13 mouse cellular contexts compared by ENCODE assay signal in genomic region chr10:117043497-117044166, GRCm38 (mm10). TPM values are rescaled to one million over a fixed set of nuclear protein-coding genes. Genes with fewer than 3 reads are reported as not detected.
DNase-seq lines count a peak whose midpoint lies in the region; ATAC-seq and TF ChIP-seq lines count a peak whose summit lies in the region.
"Not testable (repeated sequence)": the region's sequence is repeated elsewhere in the genome, so short reads cannot be mapped to it uniquely, and the experiment has no call there.
"Had no signal": no experiment of that assay in that cellular context is flagged by ENCODE, and none has a peak within 500 bp of the region (broad histone marks: within the 10 kb centered on the region; RNA-seq: fewer than 3 reads in every experiment).

No protein-coding gene starts in this region.

- H3K9me3 ChIP-seq in heart, embryonic 15.5 days (replicated peaks); intestine, embryonic 16.5 days (ENCODE audit: control insufficient read depth, low read length); limb, embryonic 15.5 days; lung, embryonic 14.5 days (ENCODE audit: low read depth, low read length); neural tube, embryonic 15.5 days (replicated peaks): not testable (repeated sequence)

- peaks cover 34% of the 10 kb centered on the region for H3K4me1 ChIP-seq in heart, embryonic 15.5 days (replicated peaks)
- not testable (repeated sequence) for H3K4me1 ChIP-seq in intestine, embryonic 16.5 days (ENCODE audit: control insufficient read depth, insufficient read depth, low read length); lung, embryonic 14.5 days (ENCODE audit: insufficient read depth); neural tube, embryonic 15.5 days
- peaks cover 20% of the 10 kb centered on the region for H3K4me1 ChIP-seq in limb, embryonic 15.5 days

- H3K4me2 ChIP-seq in heart, embryonic 15.5 days: peak overlapping the region; percentile 67
- peak overlapping the region; percentile 28; the same call in 1 of the 2 replicates for H3K4me2 ChIP-seq in intestine, embryonic 16.5 days (ENCODE audit: low read depth, low read length)
- peak overlapping the region; percentile 26; the same call in 1 of the 2 replicates for H3K4me2 ChIP-seq in limb, embryonic 15.5 days
- peak overlapping the region; percentile 52 for H3K4me2 ChIP-seq in lung, embryonic 14.5 days
- 0 out of 2 replicates have a peak overlapping the region, but pooled peaks have one; percentile 5 for H3K4me2 ChIP-seq in neural tube, embryonic 15.5 days

- peak overlapping the region; percentile 45 for H3K27ac ChIP-seq in heart, embryonic 15.5 days
- not testable (repeated sequence) for H3K27ac ChIP-seq in intestine, embryonic 16.5 days (ENCODE audit: low read length); limb, embryonic 15.5 days; lung, embryonic 14.5 days (ENCODE audit: low read depth); neural tube, embryonic 15.5 days (replicated peaks)

- H3K4me3 ChIP-seq in heart, embryonic 15.5 days; intestine, embryonic 16.5 days (ENCODE audit: low read length); limb, embryonic 15.5 days; neural tube, embryonic 15.5 days (replicated peaks): not testable (repeated sequence)
- 0 out of 2 replicates have a peak overlapping the region, but pooled peaks have one; percentile 6 for H3K4me3 ChIP-seq in lung, embryonic 14.5 days (ENCODE audit: low read depth, low read length)

- H3K27me3 ChIP-seq in heart, embryonic 15.5 days; intestine, embryonic 16.5 days (replicated peaks; ENCODE audit: control insufficient read depth, insufficient read depth, low read length); limb, embryonic 15.5 days; lung, embryonic 14.5 days (ENCODE audit: insufficient read depth, low read length); neural tube, embryonic 15.5 days (replicated peaks): not testable (repeated sequence)

- TF ChIP-seq CTCF in lung, embryonic 14.5 days (IDR thresholded peaks at IDR 0.05; ENCODE audit: low read depth): not testable (repeated sequence)

- WGBS in heart, embryonic 15.5 days: 22% methylated on average over 16 of the region's 16 CpGs
- 45% methylated on average over 15 of the region's 16 CpGs for WGBS in intestine, embryonic 16.5 days
- 30% methylated on average over 16 of the region's 16 CpGs for WGBS in limb, embryonic 15.5 days
- WGBS in lung, embryonic 14.5 days: 18% methylated on average over 14 of the region's 16 CpGs
- WGBS in neural tube, embryonic 15.5 days: 55% methylated on average over 15 of the region's 16 CpGs

- not testable (repeated sequence) for ATAC-seq in heart, embryonic 15.5 days (replicated peaks; ENCODE audit: insufficient number of reproducible peaks, insufficient read depth, low FRiP score, low read depth); limb, embryonic 15.5 days (ENCODE audit: insufficient number of reproducible peaks, low FRiP score, low TSS enrichment, low read depth); neural tube, embryonic 15.5 days (ENCODE audit: low FRiP score)
- peak; percentile 26; the same call in 1 of the 2 replicates for ATAC-seq in intestine, embryonic 16.5 days
- ATAC-seq in lung, embryonic 14.5 days (ENCODE audit: insufficient read depth): peak; percentile 54

- H3K9ac ChIP-seq in heart, embryonic 15.5 days; intestine, embryonic 16.5 days (ENCODE audit: low read depth, low read length); limb, embryonic 15.5 days; lung, embryonic 14.5 days; neural tube, embryonic 15.5 days (replicated peaks): not testable (repeated sequence)

- H3K36me3 ChIP-seq in heart, embryonic 15.5 days; intestine, embryonic 16.5 days (ENCODE audit: control insufficient read depth, insufficient read depth, low read length); limb, embryonic 15.5 days; lung, embryonic 14.5 days (ENCODE audit: insufficient read depth); neural tube, embryonic 15.5 days: not testable (repeated sequence)

- peak; percentile 73 for DNase-seq in R1 (ENCODE audit: low read depth, low spot score)
- peak; percentile 97 for DNase-seq in heart, adult 11 months
- DNase-seq in lung, embryonic 14.5 days: peak; percentile 74

RNA-seq across cellular contexts. Expression of gene Lrrc10, which starts 1.5 kb away (rescaled TPM):
- 52.1 and 60.4 TPM in 2 replicates for polyA plus RNA-seq in heart, embryonic 15.5 days (2015; fragmentation: Nextera tagmentation; extraction: Ambion mirVana)
- not detected in 2 replicates for polyA plus RNA-seq in intestine, embryonic 16.5 days (2015; fragmentation: Nextera tagmentation; extraction: Ambion mirVana)
- polyA plus RNA-seq in limb, embryonic 15.5 days (2015; fragmentation: Nextera tagmentation; extraction: Ambion mirVana): not detected in 2 replicates
- polyA plus RNA-seq in lung, embryonic 14.5 days (2014; fragmentation: Nextera tagmentation; extraction: Ambion mirVana): 0.17 and 0.47 TPM in 2 replicates
- not detected in 2 replicates for polyA plus RNA-seq in neural tube, embryonic 15.5 days (2015; fragmentation: Nextera tagmentation; extraction: Ambion mirVana)
- polyA plus RNA-seq: activated CD4-positive, CD25-positive, alpha-beta regulatory T cell, adult 4 months; embryonic facial prominence, embryonic 11.5 days; forebrain, embryonic 12.5 days; hindbrain, postnatal 0 days; midbrain, embryonic 16.5 days; neural tube, embryonic 11.5 days had no signal

RNA-seq across cellular contexts. Expression of gene Cct2, which starts 20.0 kb away (rescaled TPM):
- polyA plus RNA-seq in heart, embryonic 15.5 days (2015; fragmentation: Nextera tagmentation; extraction: Ambion mirVana): 139 and 171 TPM in 2 replicates
- polyA plus RNA-seq in intestine, embryonic 16.5 days (2015; fragmentation: Nextera tagmentation; extraction: Ambion mirVana): 216 and 238 TPM in 2 replicates
- polyA plus RNA-seq in limb, embryonic 15.5 days (2015; fragmentation: Nextera tagmentation; extraction: Ambion mirVana): 210 and 233 TPM in 2 replicates
- polyA plus RNA-seq in lung, embryonic 14.5 days (2014; fragmentation: Nextera tagmentation; extraction: Ambion mirVana): 274 and 283 TPM in 2 replicates
- 247 and 251 TPM in 2 replicates for polyA plus RNA-seq in neural tube, embryonic 15.5 days (2015; fragmentation: Nextera tagmentation; extraction: Ambion mirVana)

RNA-seq across cellular contexts. Expression of gene Best3, which starts 57.5 kb away (rescaled TPM):
- 0.58 and 0.67 TPM in 2 replicates for polyA plus RNA-seq in heart, embryonic 15.5 days (2015; fragmentation: Nextera tagmentation; extraction: Ambion mirVana)
- not detected in 2 replicates for polyA plus RNA-seq in intestine, embryonic 16.5 days (2015; fragmentation: Nextera tagmentation; extraction: Ambion mirVana)
- polyA plus RNA-seq in limb, embryonic 15.5 days (2015; fragmentation: Nextera tagmentation; extraction: Ambion mirVana): 0.90 and 2.6 TPM in 2 replicates
- polyA plus RNA-seq in lung, embryonic 14.5 days (2014; fragmentation: Nextera tagmentation; extraction: Ambion mirVana): 0.11 and 0.39 TPM in 2 replicates
- polyA plus RNA-seq in neural tube, embryonic 15.5 days (2015; fragmentation: Nextera tagmentation; extraction: Ambion mirVana): 0.10 and 0.14 TPM in 2 replicates
- polyA plus RNA-seq: activated CD4-positive, CD25-positive, alpha-beta regulatory T cell, adult 4 months had no signal

Comparison
In these comparisons a context has a peak if more than half of its experiments do, and no peak if none do; other contexts are left out.
1. H3K4me2 ChIP-seq: peak in every context shown above with its lines; median percentile 67 in heart, embryonic 15.5 days; 52 in lung, embryonic 14.5 days; 28 in intestine, embryonic 16.5 days; 26 in limb, embryonic 15.5 days; 5 in neural tube, embryonic 15.5 days.
2. RNA of gene Lrrc10, which starts 1.5 kb away (polyA plus RNA-seq): 52.1 to 60.4 TPM in heart, embryonic 15.5 days; 0.17 to 0.47 TPM in lung, embryonic 14.5 days, not detected in neural tube, embryonic 15.5 days, not detected in intestine, embryonic 16.5 days and not detected in limb, embryonic 15.5 days; every median in the first group is over 10 times any median in the second.
3. Peak in every context shown above with its lines, with median percentiles within 50 percentile points of each other: DNase-seq.